Mouse (Mus musculus) stomach, embryonic 16.5 days (tissue): ENCODE measurements at regions not wholly inside any gene's neighbourhood (a gene's known extent, or its start where the extent isn't known, plus 50 kb on each side); places are given as distances from the start of the nearest gene placed in this dataset.

Experiments
- ATAC-seq: fragments of 200-750 bp; cut with Nextera tagmentation; 2 replicates; pipeline ENCODE4 v1.8.0; 2017; ENCODE audit warnings: moderate number of reproducible peaks, moderate TSS enrichment; ENCODE audit not compliant: insufficient read depth, low FRiP score
- H3K27ac ChIP-seq: fragments of 300-500 bp; sonication (generic); 2 replicates; pipeline ENCODE4 v1.5.1; 2014; ENCODE audit warnings: low read length
- H3K27me3 ChIP-seq: fragments of 300-500 bp; sonication (generic); 2 replicates; pipeline ENCODE4 v1.6.1; 2014; ENCODE audit warnings: low read length, control low read depth, mixed read lengths; ENCODE audit not compliant: control insufficient read depth, insufficient read depth
- H3K36me3 ChIP-seq: fragments of 300-500 bp; sonication (generic); 2 replicates; pipeline ENCODE4 v1.6.1; 2014; ENCODE audit warnings: low read length; ENCODE audit not compliant: control insufficient read depth, insufficient read depth
- H3K4me1 ChIP-seq: fragments of 300-500 bp; sonication (generic); 2 replicates; pipeline ENCODE4 v1.6.1; 2014; ENCODE audit warnings: low read length, control low read depth, mixed read lengths; ENCODE audit not compliant: control insufficient read depth, insufficient read depth
- H3K4me2 ChIP-seq: fragments of 300-500 bp; sonication (generic); 2 replicates; pipeline ENCODE4 v1.6.1; 2014; ENCODE audit warnings: low read depth, low read length, mixed read lengths
- H3K4me3 ChIP-seq: fragments of 300-500 bp; sonication (generic); replicated peaks from 2 replicates; pipeline ENCODE4 v1.5.1; 2014; ENCODE audit warnings: mild to moderate bottlenecking, low read length
- H3K9ac ChIP-seq: fragments of 300-500 bp; sonication (generic); 2 replicates; pipeline ENCODE4 v1.6.1; 2014; ENCODE audit warnings: low read length
- H3K9me3 ChIP-seq: fragments of 300-500 bp; sonication (generic); replicated peaks from 2 replicates; pipeline ENCODE4 v1.6.1; 2016; ENCODE audit warnings: low read length, control low read depth; ENCODE audit not compliant: control insufficient read depth
- WGBS: fragments of 180-500 bp; shearing (Covaris S2); extraction: QIAGEN DNeasy Blood & Tissue Kit; methylation state at CpG from one replicate; pipeline ENCODE4 v1.1.7; 2014; 5-methylcytosine and 5-hydroxymethylcytosine counted together

GRCm38 (mm10) chr12:79932905-79933304 is 179.9 kb downstream of the Zfp36l1 start:
- Histone ChIP-seq H3K9me3 (no peaks in the 10 kb centered on the region), H3K27me3 (no peaks in the 10 kb centered on the region), H3K27ac (0 out of 2 replicates have a peak overlapping the region, but pooled peaks have one; percentile 6), H3K36me3 (no peaks in the 10 kb centered on the region), H3K4me1 (peaks cover 44% of the 10 kb centered on the region), H3K4me2 (no peak overlapping the region), H3K4me3 (no peak overlapping the region), H3K9ac (no peak overlapping the region)
- no peak for ATAC-seq
- WGBS, result 75% methylated on average over 7 of the region's 7 CpGs

- H3K36me3 ChIP-seq, result no peaks in the 10 kb centered on the region
- H3K9ac ChIP-seq, result no peak overlapping the region
- H3K4me1 ChIP-seq, result peaks cover 40% of the 10 kb centered on the region
- H3K27ac ChIP-seq, result peak overlapping the region; percentile 95
- 35% methylated on average over 5 of the region's 5 CpGs for WGBS
- H3K4me3 ChIP-seq, result no peak overlapping the region
- ATAC-seq, result peak; percentile 85
- no peak overlapping the region for H3K4me2 ChIP-seq
- no peaks in the 10 kb centered on the region for H3K9me3 ChIP-seq
- H3K27me3 ChIP-seq, result no peaks in the 10 kb centered on the region
Measured at GRCm38 (mm10) chr12:79931455-79931854, 181.4 kb downstream of the Zfp36l1 start.

GRCm38 (mm10) chr12:79929846-79930245 is 183.0 kb downstream of the Zfp36l1 start:
- Histone ChIP-seq H3K4me1 (peaks cover 53% of the 10 kb centered on the region), H3K9me3 (no peaks in the 10 kb centered on the region), H3K27me3 (no peaks in the 10 kb centered on the region), H3K27ac (peak overlapping the region; percentile 95), H3K4me2 (no peak overlapping the region), H3K4me3 (no peak overlapping the region), H3K36me3 (no peaks in the 10 kb centered on the region), H3K9ac (peak overlapping the region; percentile 46; the same call in 1 of the 2 replicates)
- ATAC-seq, result 0 out of 2 replicates have a peak, but pooled peaks have one; percentile 22
- WGBS, result 54% methylated on average over 6 of the region's 6 CpGs

GRCm38 (mm10) chr12:79928739-79929380 is 184.0 kb downstream of the Zfp36l1 start:
- 17% methylated on average over 6 of the region's 6 CpGs for WGBS
- H3K4me2 ChIP-seq, result 0 out of 2 replicates have a peak overlapping the region, but pooled peaks have one; percentile 11
- H3K36me3 ChIP-seq, result no peaks in the 10 kb centered on the region
- H3K9ac ChIP-seq, result peak overlapping the region; percentile 46; the same call in 1 of the 2 replicates
- ATAC-seq, result peak; percentile 15; the same call in 1 of the 2 replicates
- H3K4me3 ChIP-seq, result no peak overlapping the region
- H3K27ac ChIP-seq, result peak overlapping the region; percentile 95
- no peaks in the 10 kb centered on the region for H3K9me3 ChIP-seq
- peaks cover 56% of the 10 kb centered on the region for H3K4me1 ChIP-seq
- H3K27me3 ChIP-seq, result no peaks in the 10 kb centered on the region

GRCm38 (mm10) chr12:79928298-79928697 is 184.5 kb downstream of the Zfp36l1 start:
- Histone ChIP-seq H3K27me3 (no peaks in the 10 kb centered on the region), H3K36me3 (no peaks in the 10 kb centered on the region), H3K4me1 (peaks cover 56% of the 10 kb centered on the region), H3K27ac (peak overlapping the region; percentile 95), H3K4me3 (no peak overlapping the region), H3K9ac (no peak overlapping the region), H3K4me2 (no peak overlapping the region), H3K9me3 (no peaks in the 10 kb centered on the region)
- peak; percentile 63; the same call in 1 of the 2 replicates for ATAC-seq
- WGBS, result 31% methylated on average over 4 of the region's 4 CpGs

GRCm38 (mm10) chr12:79925704-79926588 is 186.9 kb downstream of the Zfp36l1 start:
- Histone ChIP-seq H3K9me3 (no peaks in the 10 kb centered on the region), H3K4me1 (peaks cover 64% of the 10 kb centered on the region), H3K4me2 (peak overlapping the region; percentile 34), H3K9ac (peak overlapping the region; percentile 68), H3K36me3 (no peaks in the 10 kb centered on the region), H3K4me3 (no peak overlapping the region), H3K27me3 (no peaks in the 10 kb centered on the region), H3K27ac (peak overlapping the region; percentile 92)
- WGBS, result 23% methylated on average over 6 of the region's 6 CpGs
- peak; percentile 46; the same call in 1 of the 2 replicates for ATAC-seq

GRCm38 (mm10) chr12:79924921-79925703 is 187.7 kb downstream of the Zfp36l1 start:
- Histone ChIP-seq H3K4me3 (no peak overlapping the region), H3K9ac (peak overlapping the region; percentile 68), H3K36me3 (no peaks in the 10 kb centered on the region), H3K9me3 (0 out of 2 replicates have a peak, but pooled peaks cover 3% of the 10 kb centered on the region), H3K27me3 (no peaks in the 10 kb centered on the region), H3K4me2 (peak overlapping the region; percentile 34), H3K27ac (peak overlapping the region; percentile 92), H3K4me1 (peaks cover 60% of the 10 kb centered on the region)
- 0 out of 2 replicates have a peak, but pooled peaks have one; percentile 15 for ATAC-seq
- 16% methylated on average over 16 of the region's 16 CpGs for WGBS

GRCm38 (mm10) chr12:79923811-79924210 is 189.0 kb downstream of the Zfp36l1 start:
- no peak overlapping the region for H3K4me3 ChIP-seq
- H3K4me2 ChIP-seq, result no peak overlapping the region
- H3K36me3 ChIP-seq, result no peaks in the 10 kb centered on the region
- WGBS, result 81% methylated on average over 6 of the region's 6 CpGs
- H3K4me1 ChIP-seq, result peaks cover 48% of the 10 kb centered on the region
- no peaks in the 10 kb centered on the region for H3K27me3 ChIP-seq
- H3K9me3 ChIP-seq, result 0 out of 2 replicates have a peak, but pooled peaks cover 6% of the 10 kb centered on the region
- no peak overlapping the region for H3K27ac ChIP-seq
- no peak overlapping the region for H3K9ac ChIP-seq
- ATAC-seq, result no peak
